Mouse (Mus musculus): ENCODE results near the gene Srp68. TPM values are rescaled to one million over a fixed set of nuclear protein-coding genes. Genes with fewer than 3 reads are reported as not detected.
A peak's percentile ranks its signal among the peaks of the same experiment; 100 is the strongest.

Srp68 gene
- polyA plus RNA-seq, 1 experiment from 2014 or later, result 75.3 TPM

- peak overlapping the region; percentile 71 for H3K4me2 ChIP-seq (ENCODE audit: low read depth, low read length)
- WGBS, result 95% methylated on average over 2 of the region's 2 CpGs
- no peak overlapping the region for H3K4me3 ChIP-seq (ENCODE audit: low read length)
- H3K9me3 ChIP-seq (ENCODE audit: control insufficient read depth, low read length), result no peaks in the 10 kb centered on the region
- no peak for ATAC-seq (ENCODE audit: low read depth)
- H3K9ac ChIP-seq (ENCODE audit: low read length), result no peak overlapping the region
- H3K27ac ChIP-seq (ENCODE audit: low read length), result no peak overlapping the region
- peaks cover 28% of the 10 kb centered on the region for H3K36me3 ChIP-seq (ENCODE audit: control insufficient read depth, insufficient read depth, low read length)
- peaks cover 4% of the 10 kb centered on the region for H3K4me1 ChIP-seq (replicated peaks; ENCODE audit: control insufficient read depth, insufficient read depth, low read length)
- no peaks in the 10 kb centered on the region for H3K27me3 ChIP-seq (ENCODE audit: control insufficient read depth, insufficient read depth, low read depth, low read length)
These were observed 31.4 kb upstream of the Srp68 start for GRCm38 (mm10) chr11:116305423-116305822.

- H3K4me3 ChIP-seq (ENCODE audit: low read length), result no peak overlapping the region
- no peaks in the 10 kb centered on the region for H3K4me1 ChIP-seq (replicated peaks; ENCODE audit: control insufficient read depth, insufficient read depth, low read length)
- no peak overlapping the region for H3K9ac ChIP-seq (ENCODE audit: low read length)
- H3K4me2 ChIP-seq (ENCODE audit: low read depth, low read length), result no peak overlapping the region
- peaks cover 30% of the 10 kb centered on the region for H3K36me3 ChIP-seq (ENCODE audit: control insufficient read depth, insufficient read depth, low read length)
- 88% methylated on average over 6 of the region's 6 CpGs for WGBS
- no peak overlapping the region for H3K27ac ChIP-seq (ENCODE audit: low read length)
- no peaks in the 10 kb centered on the region for H3K27me3 ChIP-seq (ENCODE audit: control insufficient read depth, insufficient read depth, low read depth, low read length)
- no peaks in the 10 kb centered on the region for H3K9me3 ChIP-seq (ENCODE audit: control insufficient read depth, low read length)
- no peak for ATAC-seq (ENCODE audit: low read depth)
These were observed 24.6 kb upstream of the Srp68 start for GRCm38 (mm10) chr11:116298621-116299020.

- peaks cover 26% of the 10 kb centered on the region for H3K36me3 ChIP-seq (ENCODE audit: control insufficient read depth, insufficient read depth, low read length)
- 90% methylated on average over 11 of the region's 11 CpGs for WGBS
- no peaks in the 10 kb centered on the region for H3K27me3 ChIP-seq (ENCODE audit: control insufficient read depth, insufficient read depth, low read depth, low read length)
- ATAC-seq (ENCODE audit: low read depth), result no peak
- H3K9ac ChIP-seq (ENCODE audit: low read length), result no peak overlapping the region
- H3K4me2 ChIP-seq (ENCODE audit: low read depth, low read length), result no peak overlapping the region
- no peak overlapping the region for H3K4me3 ChIP-seq (ENCODE audit: low read length)
- H3K9me3 ChIP-seq (ENCODE audit: control insufficient read depth, low read length), result no peaks in the 10 kb centered on the region
- H3K4me1 ChIP-seq (replicated peaks; ENCODE audit: control insufficient read depth, insufficient read depth, low read length), result no peaks in the 10 kb centered on the region
- no peak overlapping the region for H3K27ac ChIP-seq (ENCODE audit: low read length)
These were observed 24.2 kb upstream of the Srp68 start for GRCm38 (mm10) chr11:116298221-116298620.

- no peak overlapping the region for H3K27ac ChIP-seq (ENCODE audit: low read length)
- ATAC-seq (ENCODE audit: low read depth), result 0 out of 2 replicates have a peak, but pooled peaks have one; percentile 16
- H3K9ac ChIP-seq (ENCODE audit: low read length), result no peak overlapping the region
These were observed 23.0 kb upstream of the Srp68 start for GRCm38 (mm10) chr11:116297017-116297416.

GRCm38 (mm10) chr11:116296191-116296734, 22.2 kb upstream of the Srp68 start:
- Histone ChIP-seq H3K4me3 (ENCODE audit: low read length) (no peak overlapping the region), H3K27ac (ENCODE audit: low read length) (no peak overlapping the region), H3K4me2 (ENCODE audit: low read depth, low read length) (no peak overlapping the region), H3K9me3 (ENCODE audit: control insufficient read depth, low read length) (no peaks in the 10 kb centered on the region), H3K36me3 (ENCODE audit: control insufficient read depth, insufficient read depth, low read length) (peaks cover 20% of the 10 kb centered on the region), H3K4me1 (replicated peaks; ENCODE audit: control insufficient read depth, insufficient read depth, low read length) (no peaks in the 10 kb centered on the region), H3K9ac (ENCODE audit: low read length) (no peak overlapping the region), H3K27me3 (ENCODE audit: control insufficient read depth, insufficient read depth, low read depth, low read length) (no peaks in the 10 kb centered on the region)
- WGBS, result 76% methylated on average over 8 of the region's 8 CpGs
- ATAC-seq (ENCODE audit: low read depth), result no peak

More at GRCm38 (mm10) chr11:116297017-116297416, 23.0 kb upstream of the Srp68 start:
- H3K4me2 ChIP-seq (ENCODE audit: low read depth, low read length), result no peak overlapping the region
- peaks cover 23% of the 10 kb centered on the region for H3K36me3 ChIP-seq (ENCODE audit: control insufficient read depth, insufficient read depth, low read length)
- no peak overlapping the region for H3K4me3 ChIP-seq (ENCODE audit: low read length)
- H3K4me1 ChIP-seq (replicated peaks; ENCODE audit: control insufficient read depth, insufficient read depth, low read length), result no peaks in the 10 kb centered on the region
- no peaks in the 10 kb centered on the region for H3K9me3 ChIP-seq (ENCODE audit: control insufficient read depth, low read length)
- 47% methylated on average over 3 of the region's 3 CpGs for WGBS
- H3K27me3 ChIP-seq (ENCODE audit: control insufficient read depth, insufficient read depth, low read depth, low read length), result no peaks in the 10 kb centered on the region

- ATAC-seq (ENCODE audit: low read depth), result peak; percentile 60; the same call in 1 of the 2 replicates
- H3K36me3 ChIP-seq (ENCODE audit: control insufficient read depth, insufficient read depth, low read length), result peaks cover 8% of the 10 kb centered on the region
- no peak overlapping the region for H3K4me3 ChIP-seq (ENCODE audit: low read length)
- H3K4me1 ChIP-seq (replicated peaks; ENCODE audit: control insufficient read depth, insufficient read depth, low read length), result no peaks in the 10 kb centered on the region
- no peak overlapping the region for H3K27ac ChIP-seq (ENCODE audit: low read length)
- H3K9me3 ChIP-seq (ENCODE audit: control insufficient read depth, low read length), result no peaks in the 10 kb centered on the region
- no peaks in the 10 kb centered on the region for H3K27me3 ChIP-seq (ENCODE audit: control insufficient read depth, insufficient read depth, low read depth, low read length)
- H3K9ac ChIP-seq (ENCODE audit: low read length), result no peak overlapping the region
- H3K4me2 ChIP-seq (ENCODE audit: low read depth, low read length), result no peak overlapping the region
- WGBS, result 29% methylated on average over 5 of the region's 5 CpGs
These were observed 20.3 kb upstream of the Srp68 start for GRCm38 (mm10) chr11:116294319-116294718.

- WGBS, result 82% methylated on average over 12 of the region's 12 CpGs
- no peak for ATAC-seq (ENCODE audit: low read depth)
- H3K36me3 ChIP-seq (ENCODE audit: control insufficient read depth, insufficient read depth, low read length), result peaks cover 11% of the 10 kb centered on the region
These were observed 19.6 kb upstream of the Srp68 start for GRCm38 (mm10) chr11:116293538-116294137.

GRCm38 (mm10) chr11:116292401-116292800, 18.4 kb upstream of the Srp68 start:
- Histone ChIP-seq H3K36me3 (ENCODE audit: control insufficient read depth, insufficient read depth, low read length) (peaks cover 16% of the 10 kb centered on the region), H3K9ac (ENCODE audit: low read length) (no peak overlapping the region), H3K27ac (ENCODE audit: low read length) (no peak overlapping the region), H3K4me2 (ENCODE audit: low read depth, low read length) (no peak overlapping the region), H3K9me3 (ENCODE audit: control insufficient read depth, low read length) (no peaks in the 10 kb centered on the region), H3K4me1 (replicated peaks; ENCODE audit: control insufficient read depth, insufficient read depth, low read length) (no peaks in the 10 kb centered on the region), H3K4me3 (ENCODE audit: low read length) (no peak overlapping the region), H3K27me3 (ENCODE audit: control insufficient read depth, insufficient read depth, low read depth, low read length) (no peaks in the 10 kb centered on the region)
- 85% methylated on average over 13 of the region's 13 CpGs for WGBS
- ATAC-seq (ENCODE audit: low read depth), result no peak

More at GRCm38 (mm10) chr11:116293538-116294137, 19.6 kb upstream of the Srp68 start:
- Histone ChIP-seq H3K4me1 (replicated peaks; ENCODE audit: control insufficient read depth, insufficient read depth, low read length) (no peaks in the 10 kb centered on the region), H3K9me3 (ENCODE audit: control insufficient read depth, low read length) (no peaks in the 10 kb centered on the region), H3K4me3 (ENCODE audit: low read length) (no peak overlapping the region), H3K27ac (ENCODE audit: low read length) (no peak overlapping the region), H3K4me2 (ENCODE audit: low read depth, low read length) (no peak overlapping the region), H3K27me3 (ENCODE audit: control insufficient read depth, insufficient read depth, low read depth, low read length) (no peaks in the 10 kb centered on the region), H3K9ac (ENCODE audit: low read length) (no peak overlapping the region)

- Histone ChIP-seq H3K9ac (ENCODE audit: low read length) (no peak overlapping the region), H3K4me2 (ENCODE audit: low read depth, low read length) (no peak overlapping the region), H3K27ac (ENCODE audit: low read length) (no peak overlapping the region), H3K4me1 (replicated peaks; ENCODE audit: control insufficient read depth, insufficient read depth, low read length) (no peaks in the 10 kb centered on the region; the same call in 1 of the 2 replicates), H3K27me3 (ENCODE audit: control insufficient read depth, insufficient read depth, low read depth, low read length) (no peaks in the 10 kb centered on the region), H3K36me3 (ENCODE audit: control insufficient read depth, insufficient read depth, low read length) (peaks cover 13% of the 10 kb centered on the region), H3K4me3 (ENCODE audit: low read length) (no peak overlapping the region), H3K9me3 (ENCODE audit: control insufficient read depth, low read length) (no peaks in the 10 kb centered on the region)
- no peak for ATAC-seq (ENCODE audit: low read depth)
- WGBS, result 53% methylated on average over 8 of the region's 8 CpGs
These were observed 16.5 kb upstream of the Srp68 start for GRCm38 (mm10) chr11:116290556-116290955.

Data from lung, embryonic 16.5 days (tissue).